Mouse (Mus musculus): ENCODE results near the gene Gm11487. TPM values are rescaled to one million over a fixed set of nuclear protein-coding genes. Genes with fewer than 3 reads are reported as not detected.
"Not testable (repeated sequence)": the region's sequence is repeated elsewhere in the genome, so short reads cannot be mapped to it uniquely, and the experiment has no call there.

The Gm11487 gene
- polyA plus RNA-seq (2016; fragmentation: Nextera tagmentation; extraction: Ambion mirVana): not detected in 2 replicates

GRCm38 (mm10) chr4:73404972-73405371, at the start of gene Gm11487:
Gm11487 (minus strand) TSS chr4:73405072.
- not testable (repeated sequence) for H3K36me3 ChIP-seq; H3K27ac ChIP-seq; H3K27me3 ChIP-seq (ENCODE audit: low read depth, poor library complexity, severe bottlenecking); H3K4me3 ChIP-seq; DNase-seq (ENCODE audit: low spot score); H3K9me3 ChIP-seq (replicated peaks); H3K4me1 ChIP-seq
- 97% methylated on average over 4 of the region's 4 CpGs for WGBS

DNA sequence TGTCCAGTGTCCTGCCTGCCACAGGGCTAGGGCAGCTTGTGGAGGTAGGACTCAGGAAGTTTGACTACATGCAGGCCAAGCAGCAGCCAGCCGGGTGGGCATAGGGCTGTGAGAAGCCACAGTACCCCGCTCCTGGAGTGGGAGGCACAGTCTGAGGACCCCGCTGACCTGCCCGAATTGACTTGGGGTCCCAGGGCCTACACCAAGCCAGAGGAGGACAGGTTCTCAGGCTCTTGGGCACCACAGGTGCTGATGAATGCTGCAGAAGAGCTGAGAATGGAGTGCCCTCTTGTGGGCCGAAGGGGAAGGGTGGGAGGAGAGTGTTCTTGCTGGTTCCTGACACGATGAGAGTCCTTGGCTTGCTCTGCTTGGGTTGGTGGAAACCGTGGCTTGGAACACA, 39.8 kb upstream of the Gm11487 start:
- Histone ChIP-seq H3K27ac (no peak overlapping the region), H3K36me3 (no peaks in the 10 kb centered on the region), H3K4me3 (no peak overlapping the region), H3K9me3 (replicated peaks) (no peaks in the 10 kb centered on the region), H3K4me1 (no peaks in the 10 kb centered on the region), H3K27me3 (ENCODE audit: low read depth, poor library complexity, severe bottlenecking) (no peaks in the 10 kb centered on the region)
- peak; percentile 41 for DNase-seq (ENCODE audit: low spot score)
- WGBS: 60% methylated on average over 7 of the region's 7 CpGs

DNA sequence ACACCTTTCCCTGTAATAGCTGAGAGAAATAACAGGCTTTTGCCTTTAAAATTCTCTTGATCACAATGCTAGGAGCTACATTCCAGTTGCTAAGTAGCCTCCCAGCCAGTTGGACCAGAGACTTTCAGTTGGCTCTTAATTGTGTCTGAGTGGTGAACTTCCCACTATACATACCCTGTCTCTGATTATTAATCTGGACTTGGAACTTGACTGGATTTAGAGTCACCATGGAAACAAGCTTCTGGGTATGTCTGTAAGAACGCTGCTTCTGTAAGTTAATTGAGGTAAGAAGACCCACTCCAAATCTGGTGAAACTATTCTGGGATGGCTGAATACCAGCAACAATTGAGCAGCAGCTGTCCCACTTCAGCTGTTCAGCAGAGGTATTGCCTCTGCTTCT, 37.7 kb upstream of the Gm11487 start:
- no peak for DNase-seq (ENCODE audit: low spot score)
- H3K4me3 ChIP-seq: no peak overlapping the region
- 70% methylated on average over 1 of the region's 1 CpGs for WGBS
- H3K27me3 ChIP-seq (ENCODE audit: low read depth, poor library complexity, severe bottlenecking): no peaks in the 10 kb centered on the region
- no peaks in the 10 kb centered on the region for H3K9me3 ChIP-seq (replicated peaks)
- no peaks in the 10 kb centered on the region for H3K36me3 ChIP-seq
- H3K27ac ChIP-seq: no peak overlapping the region
- no peaks in the 10 kb centered on the region for H3K4me1 ChIP-seq

DNA sequence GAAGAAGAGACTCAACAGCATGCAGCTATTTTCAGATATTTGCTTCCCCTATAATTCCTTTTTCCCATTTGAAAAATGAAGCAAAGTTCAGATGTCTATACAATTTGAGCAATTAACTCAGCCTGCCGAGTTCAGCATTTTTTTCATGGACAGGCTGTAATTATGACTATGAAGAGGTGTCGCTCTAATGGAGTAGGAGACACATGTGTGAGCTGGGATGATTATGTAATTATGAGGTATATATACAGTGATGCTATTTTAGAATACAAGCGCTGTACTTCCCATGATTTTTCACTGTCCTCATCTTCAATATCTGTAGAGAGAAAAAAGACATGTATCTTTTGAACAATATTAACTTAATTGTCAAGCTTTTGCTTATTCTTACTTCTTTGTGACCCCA, 21.0 kb upstream of the Gm11487 start:
- WGBS: 88% methylated on average over 3 of the region's 3 CpGs
- H3K4me1 ChIP-seq: no peaks in the 10 kb centered on the region
- DNase-seq (ENCODE audit: low spot score): no peak

GRCm38 (mm10) chr4:73423049-73423448, 18.2 kb upstream of the Gm11487 start:
- Histone ChIP-seq H3K27me3 (ENCODE audit: low read depth, poor library complexity, severe bottlenecking) (no peaks in the 10 kb centered on the region), H3K9me3 (replicated peaks) (no peaks in the 10 kb centered on the region), H3K36me3 (no peaks in the 10 kb centered on the region), H3K27ac (no peak overlapping the region), H3K4me3 (no peak overlapping the region), H3K4me1 (no peaks in the 10 kb centered on the region)
- WGBS: 94% methylated on average over 12 of the region's 12 CpGs
- DNase-seq (ENCODE audit: low spot score): no peak

More for the DNA sequence above, 21.0 kb upstream of the Gm11487 start:
- Histone ChIP-seq H3K27ac (no peak overlapping the region), H3K36me3 (no peaks in the 10 kb centered on the region), H3K9me3 (replicated peaks) (no peaks in the 10 kb centered on the region), H3K4me3 (no peak overlapping the region), H3K27me3 (ENCODE audit: low read depth, poor library complexity, severe bottlenecking) (no peaks in the 10 kb centered on the region)

- 73% methylated on average over 3 of the region's 3 CpGs for WGBS
- DNase-seq (ENCODE audit: low spot score): no peak
- Histone ChIP-seq H3K27ac (no peak overlapping the region), H3K4me3 (no peak overlapping the region), H3K27me3 (ENCODE audit: low read depth, poor library complexity, severe bottlenecking) (no peaks in the 10 kb centered on the region), H3K9me3 (replicated peaks) (no peaks in the 10 kb centered on the region), H3K4me1 (no peaks in the 10 kb centered on the region), H3K36me3 (no peaks in the 10 kb centered on the region)
These were observed 38.3 kb downstream of the Gm11487 start for GRCm38 (mm10) chr4:73366534-73366933.

Other genes with a start within 250 kb of the Gm11487 start
- gene Gm11238, start 202.8 kb upstream of the Gm11487 start, polyA plus RNA-seq (2016; fragmentation: Nextera tagmentation; extraction: Ambion mirVana): not detected in 2 replicates
- gene Gm11237, start 217.9 kb upstream of the Gm11487 start, polyA plus RNA-seq (2016; fragmentation: Nextera tagmentation; extraction: Ambion mirVana): not detected in 2 replicates
- not detected in 2 replicates for gene Gm11236, start 233.0 kb upstream of the Gm11487 start, polyA plus RNA-seq (2016; fragmentation: Nextera tagmentation; extraction: Ambion mirVana)